Mouse (Mus musculus): ENCODE data around the gene Zmynd10. TPM values are rescaled to one million over a fixed set of nuclear protein-coding genes. Genes with fewer than 3 reads are reported as not detected.
A peak's percentile ranks its signal among the peaks of the same experiment; 100 is the strongest.

Gene Zmynd10
- polyA plus RNA-seq, 1 experiment from 2014 or later, result 0.54 TPM

GRCm38 (mm10) chr9:107514303-107514955 lies 32.7 kb upstream of the Zmynd10 start:
- DNase-seq (ENCODE audit: low spot score) (peak; percentile 95), ATAC-seq (replicated peaks; ENCODE audit: low FRiP score, low TSS enrichment, low read depth) (peak; percentile 51; the same call in 1 of the 2 replicates)
- no peaks in the 10 kb centered on the region for H3K27me3 ChIP-seq (replicated peaks; ENCODE audit: control insufficient read depth, insufficient read depth, low read length)
- H3K27ac ChIP-seq (ENCODE audit: low read depth), result no peak overlapping the region
- H3K4me3 ChIP-seq (ENCODE audit: low read depth, low read length), result no peak overlapping the region
- no peak overlapping the region for H3K4me2 ChIP-seq (ENCODE audit: low read length)
- H3K36me3 ChIP-seq (ENCODE audit: control insufficient read depth, insufficient read depth, low read length), result no peaks in the 10 kb centered on the region
- no peaks in the 10 kb centered on the region for H3K9me3 ChIP-seq (ENCODE audit: control insufficient read depth, low read length)
- no peak overlapping the region for H3K9ac ChIP-seq (ENCODE audit: low read length)
- 18% methylated on average over 14 of the region's 14 CpGs for WGBS
- no peaks in the 10 kb centered on the region for H3K4me1 ChIP-seq (replicated peaks; ENCODE audit: control insufficient read depth, insufficient read depth, low read length)

- Histone ChIP-seq H3K9ac (ENCODE audit: low read length) (no peak overlapping the region), H3K4me2 (ENCODE audit: low read length) (no peak overlapping the region), H3K4me1 (replicated peaks; ENCODE audit: control insufficient read depth, insufficient read depth, low read length) (peaks cover 16% of the 10 kb centered on the region), H3K27ac (ENCODE audit: low read depth) (no peak overlapping the region), H3K27me3 (replicated peaks; ENCODE audit: control insufficient read depth, insufficient read depth, low read length) (0 out of 2 replicates have a peak, but pooled peaks cover 7% of the 10 kb centered on the region), H3K36me3 (ENCODE audit: control insufficient read depth, insufficient read depth, low read length) (no peaks in the 10 kb centered on the region), H3K9me3 (ENCODE audit: control insufficient read depth, low read length) (no peaks in the 10 kb centered on the region), H3K4me3 (ENCODE audit: low read depth, low read length) (no peak overlapping the region)
- WGBS, result 71% methylated on average over 6 of the region's 6 CpGs
- DNase-seq (ENCODE audit: low spot score) (no peak), ATAC-seq (replicated peaks; ENCODE audit: low FRiP score, low TSS enrichment, low read depth) (no peak)
Measured at GRCm38 (mm10) chr9:107520331-107520730, 26.8 kb upstream of the Zmynd10 start.

- 33% methylated on average over 5 of the region's 5 CpGs for WGBS
- no peaks in the 10 kb centered on the region for H3K9me3 ChIP-seq (ENCODE audit: control insufficient read depth, low read length)
- no peak; the same call in 1 of the 2 replicates for ATAC-seq (replicated peaks; ENCODE audit: low FRiP score, low TSS enrichment, low read depth)
- H3K4me3 ChIP-seq (ENCODE audit: low read depth, low read length), result no peak overlapping the region
- no peak overlapping the region for H3K9ac ChIP-seq (ENCODE audit: low read length)
- H3K4me1 ChIP-seq (replicated peaks; ENCODE audit: control insufficient read depth, insufficient read depth, low read length), result peaks cover 16% of the 10 kb centered on the region
- no peak for DNase-seq (ENCODE audit: low spot score)
- no peaks in the 10 kb centered on the region for H3K36me3 ChIP-seq (ENCODE audit: control insufficient read depth, insufficient read depth, low read length)
- peak overlapping the region; percentile 45 for H3K4me2 ChIP-seq (ENCODE audit: low read length)
- H3K27me3 ChIP-seq (replicated peaks; ENCODE audit: control insufficient read depth, insufficient read depth, low read length), result peaks cover 15% of the 10 kb centered on the region; the same call in 1 of the 2 replicates
- no peak overlapping the region; the same call in 1 of the 2 replicates for H3K27ac ChIP-seq (ENCODE audit: low read depth)
Measured at GRCm38 (mm10) chr9:107521190-107521589, 25.9 kb upstream of the Zmynd10 start.

- Histone ChIP-seq H3K27me3 (replicated peaks; ENCODE audit: control insufficient read depth, insufficient read depth, low read length) (peaks cover 18% of the 10 kb centered on the region; the same call in 1 of the 2 replicates), H3K9ac (ENCODE audit: low read length) (peak overlapping the region; percentile 18; the same call in 1 of the 2 replicates), H3K4me1 (replicated peaks; ENCODE audit: control insufficient read depth, insufficient read depth, low read length) (peaks cover 16% of the 10 kb centered on the region), H3K4me3 (ENCODE audit: low read depth, low read length) (peak overlapping the region; percentile 6; the same call in 1 of the 2 replicates), H3K36me3 (ENCODE audit: control insufficient read depth, insufficient read depth, low read length) (no peaks in the 10 kb centered on the region), H3K9me3 (ENCODE audit: control insufficient read depth, low read length) (no peaks in the 10 kb centered on the region), H3K27ac (ENCODE audit: low read depth) (peak overlapping the region; percentile 17; the same call in 1 of the 2 replicates), H3K4me2 (ENCODE audit: low read length) (peak overlapping the region; percentile 45)
- ATAC-seq (replicated peaks; ENCODE audit: low FRiP score, low TSS enrichment, low read depth), result peak; percentile 56
- peak; percentile 63 for DNase-seq (ENCODE audit: low spot score)
- 18% methylated on average over 25 of the region's 25 CpGs for WGBS
Measured at GRCm38 (mm10) chr9:107521711-107522399, 25.2 kb upstream of the Zmynd10 start.

- Histone ChIP-seq H3K27me3 (replicated peaks; ENCODE audit: control insufficient read depth, insufficient read depth, low read length) (peaks cover 21% of the 10 kb centered on the region; the same call in 1 of the 2 replicates), H3K9ac (ENCODE audit: low read length) (0 out of 2 replicates have a peak overlapping the region, but pooled peaks have one; percentile 18), H3K27ac (ENCODE audit: low read depth) (0 out of 2 replicates have a peak overlapping the region, but pooled peaks have one; percentile 17), H3K4me3 (ENCODE audit: low read depth, low read length) (no peak overlapping the region), H3K36me3 (ENCODE audit: control insufficient read depth, insufficient read depth, low read length) (no peaks in the 10 kb centered on the region), H3K9me3 (ENCODE audit: control insufficient read depth, low read length) (no peaks in the 10 kb centered on the region), H3K4me1 (replicated peaks; ENCODE audit: control insufficient read depth, insufficient read depth, low read length) (peaks cover 20% of the 10 kb centered on the region), H3K4me2 (ENCODE audit: low read length) (peak overlapping the region; percentile 45)
- WGBS, result 16% methylated on average over 2 of the region's 2 CpGs
- ATAC-seq (replicated peaks; ENCODE audit: low FRiP score, low TSS enrichment, low read depth) (no peak), DNase-seq (ENCODE audit: low spot score) (no peak)
Measured at GRCm38 (mm10) chr9:107522400-107522711, 24.7 kb upstream of the Zmynd10 start.

GRCm38 (mm10) chr9:107526198-107527026 lies 20.7 kb upstream of the Zmynd10 start:
- peak; percentile 73 for ATAC-seq (replicated peaks; ENCODE audit: low FRiP score, low TSS enrichment, low read depth)
- Histone ChIP-seq H3K27ac (ENCODE audit: low read depth) (no peak overlapping the region), H3K4me2 (ENCODE audit: low read length) (peak overlapping the region; percentile 77), H3K9me3 (ENCODE audit: control insufficient read depth, low read length) (no peaks in the 10 kb centered on the region), H3K27me3 (replicated peaks; ENCODE audit: control insufficient read depth, insufficient read depth, low read length) (peaks cover 31% of the 10 kb centered on the region; the same call in 1 of the 2 replicates), H3K9ac (ENCODE audit: low read length) (peak overlapping the region; percentile 10; the same call in 1 of the 2 replicates), H3K36me3 (ENCODE audit: control insufficient read depth, insufficient read depth, low read length) (no peaks in the 10 kb centered on the region), H3K4me1 (replicated peaks; ENCODE audit: control insufficient read depth, insufficient read depth, low read length) (peaks cover 13% of the 10 kb centered on the region), H3K4me3 (ENCODE audit: low read depth, low read length) (peak overlapping the region; percentile 32)
- WGBS, result 5% methylated on average over 44 of the region's 44 CpGs
- peak; percentile 98 for DNase-seq (ENCODE audit: low spot score)

GRCm38 (mm10) chr9:107533791-107534407 lies 13.2 kb upstream of the Zmynd10 start, which contains the start of gene Tmem115:
TSS of gene Tmem115 (plus strand) at chr9:107533945.
- WGBS, result under 1% methylated on average over 48 of the region's 48 CpGs
- H3K9ac ChIP-seq (ENCODE audit: low read length), result peak within 1 kb of the TSS; percentile 87
- H3K9me3 ChIP-seq (ENCODE audit: control insufficient read depth, low read length), result no peaks in the 10 kb centered on the region
- H3K36me3 ChIP-seq (ENCODE audit: control insufficient read depth, insufficient read depth, low read length), result peaks cover 23% of the 10 kb centered on the region
- peak within 1 kb of the TSS; percentile 96 for H3K4me2 ChIP-seq (ENCODE audit: low read length)
- ATAC-seq (replicated peaks; ENCODE audit: low FRiP score, low TSS enrichment, low read depth), result peak; percentile 97
- peaks cover 21% of the 10 kb centered on the region for H3K4me1 ChIP-seq (replicated peaks; ENCODE audit: control insufficient read depth, insufficient read depth, low read length)
- peak within 1 kb of the TSS; percentile 67 for H3K27ac ChIP-seq (ENCODE audit: low read depth)
- H3K27me3 ChIP-seq (replicated peaks; ENCODE audit: control insufficient read depth, insufficient read depth, low read length), result no peaks in the 10 kb centered on the region
- peak within 1 kb of the TSS; percentile 78 for H3K4me3 ChIP-seq (ENCODE audit: low read depth, low read length)
- peak; percentile 91 for DNase-seq (ENCODE audit: low spot score)

Measured in intestine, embryonic 14.5 days (tissue).